Mouse (Mus musculus) lung, embryonic 15.5 days (tissue): ENCODE measurements around the gene Pdzd2. TPM values are rescaled to one million over a fixed set of nuclear protein-coding genes. Genes with fewer than 3 reads are reported as not detected.

Experiments
- ATAC-seq: fragments of 200-750 bp; cut with Nextera tagmentation; 2 replicates; pipeline ENCODE4 v1.8.0; 2017; ENCODE audit warnings: moderate number of reproducible peaks, borderline replicate concordance; ENCODE audit not compliant: low FRiP score, low TSS enrichment; ENCODE audit errors: extremely low read depth
- H3K27ac ChIP-seq: fragments of 300-500 bp; sonication (generic); 2 replicates; pipeline ENCODE4 v1.5.1; 2015; ENCODE audit warnings: moderate library complexity, mild to moderate bottlenecking, inconsistent platforms
- H3K27me3 ChIP-seq: fragments of 300-500 bp; sonication (generic); 2 replicates; pipeline ENCODE4 v1.6.1; 2015; ENCODE audit warnings: inconsistent platforms
- H3K36me3 ChIP-seq: fragments of 300-500 bp; sonication (generic); 2 replicates; pipeline ENCODE4 v1.6.1; 2015; ENCODE audit warnings: inconsistent platforms
- H3K4me1 ChIP-seq: fragments of 300-500 bp; sonication (generic); 2 replicates; pipeline ENCODE4 v1.6.1; 2015; ENCODE audit warnings: inconsistent platforms
- H3K4me2 ChIP-seq: fragments of 300-500 bp; sonication (generic); 2 replicates; pipeline ENCODE4 v1.6.1; 2015; ENCODE audit warnings: inconsistent platforms, mild to moderate bottlenecking, moderate library complexity
- H3K4me3 ChIP-seq: fragments of 300-500 bp; sonication (generic); 2 replicates; pipeline ENCODE4 v1.5.1; 2015; ENCODE audit warnings: mild to moderate bottlenecking, inconsistent platforms
- H3K9ac ChIP-seq: fragments of 300-500 bp; sonication (generic); 2 replicates; pipeline ENCODE4 v1.6.1; 2015; ENCODE audit warnings: inconsistent platforms
- H3K9me3 ChIP-seq: fragments of 300-500 bp; sonication (generic); 2 replicates; pipeline ENCODE4 v1.6.1; 2016; ENCODE audit warnings: inconsistent platforms
- WGBS: fragments of 180-500 bp; shearing (Covaris S2); methylation state at CpG from one replicate; pipeline ENCODE4 v1.1.7; 2015; 5-methylcytosine and 5-hydroxymethylcytosine counted together
- polyA plus RNA-seq: library from polyadenylated mRNA; unstranded; fragments of >200 nt; fragmentation: Nextera tagmentation; extraction: Ambion mirVana; gene quantifications from 2 replicates; pipeline ENCODE4 v1.2.1, GENCODE M21; 2015

Gene Pdzd2
- polyA plus RNA-seq, 1 experiment from 2014 or later: 39.8 TPM

- Histone ChIP-seq H3K4me2 (no peak overlapping the region), H3K9ac (no peak overlapping the region), H3K27ac (no peak overlapping the region), H3K4me1 (peaks cover 23% of the 10 kb centered on the region), H3K27me3 (no peaks in the 10 kb centered on the region), H3K9me3 (no peaks in the 10 kb centered on the region), H3K4me3 (no peak overlapping the region), H3K36me3 (no peaks in the 10 kb centered on the region)
- ATAC-seq: no peak
- WGBS: 70% methylated on average over 13 of the region's 13 CpGs
Measured at GRCm38 (mm10) chr15:12543686-12544325, 195.9 kb downstream of the Pdzd2 start.

- Histone ChIP-seq H3K27me3 (no peaks in the 10 kb centered on the region), H3K4me3 (no peak overlapping the region), H3K9ac (no peak overlapping the region), H3K4me2 (no peak overlapping the region), H3K9me3 (no peaks in the 10 kb centered on the region), H3K36me3 (no peaks in the 10 kb centered on the region), H3K4me1 (peaks cover 22% of the 10 kb centered on the region), H3K27ac (no peak overlapping the region)
- WGBS: 47% methylated on average over 6 of the region's 6 CpGs
- no peak for ATAC-seq
Measured at GRCm38 (mm10) chr15:12542316-12542715, 197.4 kb downstream of the Pdzd2 start.

DNA sequence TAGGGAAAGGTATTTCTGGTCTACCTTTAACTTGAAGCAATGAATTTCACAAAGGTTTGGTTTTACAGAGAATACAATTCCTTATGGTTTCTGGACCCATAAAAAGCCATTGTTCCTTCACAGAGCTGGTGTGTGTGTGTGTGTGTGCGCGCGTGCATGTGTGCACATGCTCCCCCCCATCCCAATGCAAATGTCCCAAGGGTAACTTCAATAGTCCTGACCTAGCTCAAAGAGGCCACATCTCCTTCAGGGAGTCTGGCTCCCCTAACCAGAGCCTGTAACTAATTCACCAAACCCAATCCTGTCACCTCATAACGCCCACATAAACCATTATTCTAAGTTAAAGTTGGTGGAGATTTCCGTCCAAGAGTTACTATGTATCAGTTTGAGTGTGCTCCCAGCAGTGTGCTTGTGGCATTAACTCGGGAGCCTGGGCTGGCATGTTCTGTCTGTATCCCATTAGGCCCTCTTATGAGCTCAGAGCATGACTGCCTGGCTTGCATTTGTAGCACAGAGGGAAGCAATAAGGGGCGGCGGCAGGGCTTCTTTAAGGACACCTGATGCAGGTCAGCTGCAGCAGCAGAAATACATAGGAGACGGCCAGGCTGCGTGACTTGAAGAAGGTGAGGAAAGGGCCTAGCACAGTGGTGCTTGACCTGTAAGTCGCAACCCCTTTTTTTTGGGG lies 200.0 kb downstream of the Pdzd2 start:
- no peaks in the 10 kb centered on the region for H3K27me3 ChIP-seq
- peaks cover 11% of the 10 kb centered on the region for H3K4me1 ChIP-seq
- no peak overlapping the region for H3K9ac ChIP-seq
- no peak overlapping the region for H3K27ac ChIP-seq
- no peaks in the 10 kb centered on the region for H3K36me3 ChIP-seq
- H3K9me3 ChIP-seq: no peaks in the 10 kb centered on the region
- no peak overlapping the region for H3K4me2 ChIP-seq
- ATAC-seq: no peak
- WGBS: 91% methylated on average over 11 of the region's 11 CpGs
- no peak overlapping the region for H3K4me3 ChIP-seq

GRCm38 (mm10) chr15:12533254-12533653 lies 206.5 kb downstream of the Pdzd2 start:
- no peak for ATAC-seq
- H3K4me2 ChIP-seq: no peak overlapping the region
- WGBS: 82% methylated on average over 5 of the region's 5 CpGs
- H3K4me3 ChIP-seq: no peak overlapping the region
- H3K27me3 ChIP-seq: no peaks in the 10 kb centered on the region
- H3K9me3 ChIP-seq: no peaks in the 10 kb centered on the region
- no peak overlapping the region for H3K9ac ChIP-seq
- no peaks in the 10 kb centered on the region for H3K36me3 ChIP-seq
- H3K27ac ChIP-seq: no peak overlapping the region
- no peaks in the 10 kb centered on the region for H3K4me1 ChIP-seq

- Histone ChIP-seq H3K4me1 (no peaks in the 10 kb centered on the region), H3K36me3 (no peaks in the 10 kb centered on the region), H3K4me3 (no peak overlapping the region), H3K27me3 (no peaks in the 10 kb centered on the region), H3K27ac (no peak overlapping the region), H3K9me3 (no peaks in the 10 kb centered on the region), H3K9ac (no peak overlapping the region), H3K4me2 (no peak overlapping the region)
- WGBS: 91% methylated on average over 4 of the region's 4 CpGs
- no peak for ATAC-seq
Measured at GRCm38 (mm10) chr15:12532568-12532967, 207.2 kb downstream of the Pdzd2 start.

- Histone ChIP-seq H3K9me3 (no peaks in the 10 kb centered on the region), H3K27ac (no peak overlapping the region), H3K9ac (no peak overlapping the region), H3K4me1 (peaks cover 13% of the 10 kb centered on the region; the same call in 1 of the 2 replicates), H3K27me3 (no peaks in the 10 kb centered on the region), H3K36me3 (no peaks in the 10 kb centered on the region), H3K4me2 (no peak overlapping the region), H3K4me3 (no peak overlapping the region)
- 43% methylated on average over 7 of the region's 7 CpGs for WGBS
- no peak for ATAC-seq
Measured at GRCm38 (mm10) chr15:12522810-12523209, 216.9 kb downstream of the Pdzd2 start.

- Histone ChIP-seq H3K4me3 (no peak overlapping the region), H3K27ac (no peak overlapping the region), H3K4me2 (no peak overlapping the region), H3K36me3 (no peaks in the 10 kb centered on the region), H3K9ac (no peak overlapping the region), H3K9me3 (no peaks in the 10 kb centered on the region), H3K4me1 (peaks cover 27% of the 10 kb centered on the region), H3K27me3 (no peaks in the 10 kb centered on the region)
- no peak for ATAC-seq
- WGBS: 68% methylated on average over 9 of the region's 9 CpGs
Measured at GRCm38 (mm10) chr15:12520292-12520691, 219.4 kb downstream of the Pdzd2 start.

DNA sequence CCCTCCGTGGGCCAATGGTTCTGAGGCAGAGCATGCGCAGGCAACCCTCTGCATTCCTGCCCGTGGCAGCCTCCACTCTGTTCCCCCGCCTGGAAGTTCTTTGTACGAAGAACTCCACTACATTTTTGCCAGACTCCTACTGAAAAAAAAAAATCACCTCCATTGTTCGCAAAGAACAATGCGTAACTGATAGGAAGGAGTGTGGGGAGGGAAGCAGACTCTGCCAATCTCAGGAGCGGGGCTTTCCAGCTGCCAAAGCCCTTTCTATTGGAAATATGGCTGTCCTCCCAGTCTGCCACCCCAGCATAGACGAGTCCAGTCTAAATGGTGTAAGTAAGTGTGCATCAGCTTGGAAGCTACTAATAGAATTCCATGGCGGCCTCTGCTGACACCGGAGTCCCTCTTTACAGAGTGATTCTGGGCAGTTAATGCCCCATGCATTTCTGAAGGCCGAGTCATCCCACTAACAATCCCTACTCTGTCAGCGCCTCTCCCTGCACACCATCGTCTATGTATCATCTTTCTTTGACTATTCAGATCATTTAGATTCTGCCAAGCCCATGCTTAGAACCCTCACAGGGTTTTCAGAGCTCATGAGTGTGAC lies 221.3 kb downstream of the Pdzd2 start:
- H3K27me3 ChIP-seq: no peaks in the 10 kb centered on the region
- H3K4me1 ChIP-seq: peaks cover 28% of the 10 kb centered on the region
- H3K9ac ChIP-seq: no peak overlapping the region
- H3K4me3 ChIP-seq: no peak overlapping the region
- H3K27ac ChIP-seq: no peak overlapping the region
- no peak for ATAC-seq
- no peaks in the 10 kb centered on the region for H3K9me3 ChIP-seq
- no peak overlapping the region for H3K4me2 ChIP-seq
- WGBS: 58% methylated on average over 14 of the region's 14 CpGs
- H3K36me3 ChIP-seq: no peaks in the 10 kb centered on the region

DNA sequence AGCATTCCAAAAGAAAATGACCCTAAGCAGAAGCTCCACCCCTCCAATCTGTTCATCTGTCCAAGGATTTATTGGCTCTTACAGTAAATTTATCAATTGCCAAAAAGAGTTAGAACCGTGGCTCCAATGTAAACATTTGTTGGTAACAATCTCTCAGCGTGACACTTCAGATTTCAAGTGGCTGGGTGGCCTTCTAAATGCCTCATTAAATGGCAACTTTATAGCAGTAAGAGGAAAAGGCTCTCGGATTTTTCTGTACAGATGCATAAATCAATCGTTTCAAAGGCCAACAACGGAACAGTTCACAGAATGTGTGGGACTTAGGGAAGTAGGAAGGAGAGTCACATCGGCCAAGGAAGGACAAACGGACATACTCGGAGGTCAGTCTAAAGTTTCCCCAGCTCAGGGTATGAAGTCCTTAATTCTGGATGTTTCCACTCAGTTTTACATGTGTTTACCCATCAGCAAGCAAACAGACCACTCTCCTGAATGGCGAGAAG lies 222.4 kb downstream of the Pdzd2 start:
- 37% methylated on average over 9 of the region's 9 CpGs for WGBS
- ATAC-seq: no peak

GRCm38 (mm10) chr15:12515272-12515844 lies 224.4 kb downstream of the Pdzd2 start:
- Histone ChIP-seq H3K27ac (no peak overlapping the region), H3K36me3 (no peaks in the 10 kb centered on the region), H3K9me3 (no peaks in the 10 kb centered on the region), H3K4me2 (no peak overlapping the region), H3K4me3 (no peak overlapping the region), H3K27me3 (no peaks in the 10 kb centered on the region), H3K9ac (no peak overlapping the region), H3K4me1 (peaks cover 24% of the 10 kb centered on the region)
- WGBS: 60% methylated on average over 9 of the region's 9 CpGs
- ATAC-seq: peak; percentile 58; the same call in 1 of the 2 replicates

More for the DNA sequence above, 222.4 kb downstream of the Pdzd2 start:
- no peak overlapping the region for H3K4me2 ChIP-seq
- H3K27ac ChIP-seq: no peak overlapping the region
- H3K9ac ChIP-seq: no peak overlapping the region
- no peak overlapping the region for H3K4me3 ChIP-seq
- no peaks in the 10 kb centered on the region for H3K36me3 ChIP-seq
- H3K4me1 ChIP-seq: peaks cover 28% of the 10 kb centered on the region
- H3K27me3 ChIP-seq: no peaks in the 10 kb centered on the region
- no peaks in the 10 kb centered on the region for H3K9me3 ChIP-seq

DNA sequence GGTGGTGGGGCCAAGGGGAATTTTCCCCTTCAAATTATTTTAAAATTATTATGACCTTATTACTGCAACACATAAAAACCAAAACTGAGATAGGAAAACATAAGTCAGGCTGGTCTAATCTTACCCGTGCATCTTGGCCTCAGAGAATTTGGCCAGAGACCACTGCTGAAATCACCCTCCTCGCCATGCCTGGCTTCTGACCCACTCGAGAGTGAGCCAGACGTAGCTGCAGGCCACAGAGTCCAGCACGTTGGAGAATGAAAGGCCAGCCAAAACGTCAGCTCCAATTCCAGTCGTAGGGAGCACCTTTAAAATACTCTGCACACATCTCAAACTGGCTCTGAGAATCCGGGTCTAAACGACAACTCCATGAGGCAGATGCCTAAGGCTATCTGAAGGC lies 226.2 kb downstream of the Pdzd2 start:
- H3K4me1 ChIP-seq: peaks cover 21% of the 10 kb centered on the region

More for the DNA sequence above, 226.2 kb downstream of the Pdzd2 start:
- Histone ChIP-seq H3K4me2 (no peak overlapping the region), H3K27ac (no peak overlapping the region), H3K4me3 (no peak overlapping the region), H3K9ac (no peak overlapping the region), H3K9me3 (no peaks in the 10 kb centered on the region), H3K36me3 (no peaks in the 10 kb centered on the region), H3K27me3 (no peaks in the 10 kb centered on the region)
- ATAC-seq: no peak
- WGBS: 64% methylated on average over 9 of the region's 9 CpGs
